Mouse (Mus musculus): Measurements from ENCODE around the gene Safb. TPM values are rescaled to one million over a fixed set of nuclear protein-coding genes. Genes with fewer than 3 reads are reported as not detected.
A peak's percentile ranks its signal among the peaks of the same experiment; 100 is the strongest.

Safb gene
- polyA plus RNA-seq, 2 experiments = 22.1 to 47.3 TPM

DNA sequence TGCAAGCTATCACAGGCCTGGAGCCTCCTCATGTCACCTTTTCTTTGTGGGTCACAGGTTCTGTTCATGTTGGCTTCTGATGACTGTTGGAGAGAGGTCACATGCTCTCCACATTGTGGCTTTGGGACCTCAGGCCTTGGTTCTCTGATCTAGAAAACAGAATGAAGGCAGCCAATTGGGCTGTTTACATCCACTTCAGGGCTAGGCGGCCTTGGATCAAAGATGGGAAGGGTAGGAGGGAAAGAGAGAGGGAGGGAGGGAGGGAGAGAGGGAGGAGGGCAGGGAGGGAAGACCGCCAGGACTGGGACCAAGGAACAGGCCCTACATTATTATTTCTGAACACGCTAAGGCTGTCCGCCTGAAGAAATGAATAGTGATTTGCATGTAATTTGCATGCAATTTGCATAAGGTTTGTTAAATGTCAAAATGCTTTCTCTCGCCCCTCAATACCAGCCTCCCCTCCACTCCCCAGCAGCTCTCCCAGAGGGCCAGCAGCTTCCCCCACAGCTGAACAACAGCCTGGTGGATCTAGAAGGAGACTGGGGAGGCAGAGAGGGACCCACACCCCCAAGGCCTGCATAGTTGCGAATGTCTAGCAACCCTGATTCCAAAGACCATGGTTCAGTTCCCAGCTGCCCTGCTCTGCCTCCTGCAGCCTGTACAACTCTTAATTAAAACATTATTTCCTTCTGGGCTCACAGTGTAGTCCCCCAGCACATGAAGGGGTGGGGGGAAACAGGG, 32.6 kb upstream of the Safb start:
- no peaks in the 10 kb centered on the region for H3K4me1 ChIP-seq (replicated peaks; ENCODE audit: control insufficient read depth in 2 of 2, insufficient read depth in 2 of 2, low read length in 1 of 2)
- H3K27ac ChIP-seq = no peak overlapping the region
- no peaks in the 10 kb centered on the region for H3K27me3 ChIP-seq (ENCODE audit: control insufficient read depth, insufficient read depth, low read length)
- H3K9me3 ChIP-seq (ENCODE audit: control insufficient read depth, low read length) = no peaks in the 10 kb centered on the region
- H3K4me3 ChIP-seq (ENCODE audit: insufficient read depth in 1 of 2, low read depth in 2 of 2, low read length in 2 of 2) = no peak overlapping the region
- DNase-seq (ENCODE audit: low read depth in 3 of 3, low spot score in 3 of 3) (no peak), ATAC-seq (ENCODE audit: insufficient read depth) (no peak)
- no peak for TF ChIP-seq CTCF (IDR thresholded peaks at IDR 0.05; ENCODE audit: low read depth)
- no peak for TF ChIP-seq EP300 (IDR thresholded peaks at IDR 0.05; ENCODE audit: low read depth)
- no peak overlapping the region for H3K4me2 ChIP-seq (ENCODE audit: low read depth)
- H3K9ac ChIP-seq (replicated peaks) = no peak overlapping the region
- H3K36me3 ChIP-seq (replicated peaks; ENCODE audit: control insufficient read depth, insufficient read depth, low read depth) = no peaks in the 10 kb centered on the region
- 70% methylated on average over 6 of the region's 6 CpGs for WGBS (ENCODE audit: insufficient replicate concordance)

GRCm38 (mm10) chr17:56552781-56553363, 31.8 kb upstream of the Safb start:
- 0 out of 2 replicates have a peak, but pooled peaks have one; percentile 46 for ATAC-seq (ENCODE audit: insufficient read depth)
- no peaks in the 10 kb centered on the region for H3K36me3 ChIP-seq (replicated peaks; ENCODE audit: control insufficient read depth, insufficient read depth, low read depth)

GRCm38 (mm10) chr17:56554122-56554551, 30.5 kb upstream of the Safb start, which contains the start of gene Gm20219:
Gene Gm20219 (minus strand): TSS chr17:56554387.
- H3K4me2 ChIP-seq (ENCODE audit: low read depth) = no peak within 1 kb of the TSS
- no peaks in the 10 kb centered on the region for H3K4me1 ChIP-seq (replicated peaks; ENCODE audit: control insufficient read depth in 2 of 2, insufficient read depth in 2 of 2, low read length in 1 of 2)
- no peaks in the 10 kb centered on the region for H3K9me3 ChIP-seq (ENCODE audit: control insufficient read depth, low read length)
- H3K4me3 ChIP-seq (ENCODE audit: insufficient read depth in 1 of 2, low read depth in 2 of 2, low read length in 2 of 2) = no peak within 1 kb of the TSS
- ATAC-seq (ENCODE audit: insufficient read depth) (no peak), DNase-seq (ENCODE audit: low read depth in 3 of 3, low spot score in 3 of 3) (no peak)
- 67% methylated on average over 20 of the region's 20 CpGs for WGBS (ENCODE audit: insufficient replicate concordance)
- no peak within 1 kb of the TSS for H3K9ac ChIP-seq (replicated peaks)
- TF ChIP-seq EP300 (IDR thresholded peaks at IDR 0.05; ENCODE audit: low read depth) = no peak
- no peak for TF ChIP-seq CTCF (IDR thresholded peaks at IDR 0.05; ENCODE audit: low read depth)
- H3K36me3 ChIP-seq (replicated peaks; ENCODE audit: control insufficient read depth, insufficient read depth, low read depth) = no peaks in the 10 kb centered on the region
- H3K27ac ChIP-seq = no peak within 1 kb of the TSS
- H3K27me3 ChIP-seq (ENCODE audit: control insufficient read depth, insufficient read depth, low read length) = no peaks in the 10 kb centered on the region

More at GRCm38 (mm10) chr17:56552781-56553363, 31.8 kb upstream of the Safb start:
- Histone ChIP-seq H3K9me3 (ENCODE audit: control insufficient read depth, low read length) (no peaks in the 10 kb centered on the region), H3K27me3 (ENCODE audit: control insufficient read depth, insufficient read depth, low read length) (no peaks in the 10 kb centered on the region), H3K4me2 (ENCODE audit: low read depth) (no peak overlapping the region), H3K4me1 (replicated peaks; ENCODE audit: control insufficient read depth in 2 of 2, insufficient read depth in 2 of 2, low read length in 1 of 2) (no peaks in the 10 kb centered on the region), H3K9ac (replicated peaks) (no peak overlapping the region), H3K4me3 (ENCODE audit: insufficient read depth in 1 of 2, low read depth in 2 of 2, low read length in 2 of 2) (no peak overlapping the region), H3K27ac (no peak overlapping the region)
- 50% methylated on average over 5 of the region's 5 CpGs for WGBS (ENCODE audit: insufficient replicate concordance)
- no peak for TF ChIP-seq EP300 (IDR thresholded peaks at IDR 0.05; ENCODE audit: low read depth)
- peak; percentile 100 for TF ChIP-seq CTCF (IDR thresholded peaks at IDR 0.05; ENCODE audit: low read depth)
- DNase-seq (ENCODE audit: low read depth in 3 of 3, low spot score in 3 of 3) = peak; percentile 42 to 53 (median 47)

GRCm38 (mm10) chr17:56558448-56558847, 26.2 kb upstream of the Safb start:
- H3K27ac ChIP-seq = no peak overlapping the region
- no peak overlapping the region for H3K4me2 ChIP-seq (ENCODE audit: low read depth)
- peak; percentile 92 for TF ChIP-seq CTCF (IDR thresholded peaks at IDR 0.05; ENCODE audit: low read depth)
- TF ChIP-seq EP300 (IDR thresholded peaks at IDR 0.05; ENCODE audit: low read depth) = no peak
- H3K36me3 ChIP-seq (replicated peaks; ENCODE audit: control insufficient read depth, insufficient read depth, low read depth) = peaks cover 28% of the 10 kb centered on the region
- 10% methylated on average over 3 of the region's 3 CpGs for WGBS (ENCODE audit: insufficient replicate concordance)
- H3K27me3 ChIP-seq (ENCODE audit: control insufficient read depth, insufficient read depth, low read length) = no peaks in the 10 kb centered on the region
- peak; percentile 40; the same call in 1 of the 2 replicates for ATAC-seq (ENCODE audit: insufficient read depth)
- H3K9me3 ChIP-seq (ENCODE audit: control insufficient read depth, low read length) = no peaks in the 10 kb centered on the region
- H3K4me1 ChIP-seq (replicated peaks; ENCODE audit: control insufficient read depth in 2 of 2, insufficient read depth in 2 of 2, low read length in 1 of 2) = no peaks in the 10 kb centered on the region
- peak in 2 of 3 experiments; percentile 27 to 37 for DNase-seq (ENCODE audit: low read depth in 3 of 3, low spot score in 3 of 3)
- H3K9ac ChIP-seq (replicated peaks) = no peak overlapping the region
- no peak overlapping the region for H3K4me3 ChIP-seq (ENCODE audit: insufficient read depth in 1 of 2, low read depth in 2 of 2, low read length in 2 of 2)

DNA sequence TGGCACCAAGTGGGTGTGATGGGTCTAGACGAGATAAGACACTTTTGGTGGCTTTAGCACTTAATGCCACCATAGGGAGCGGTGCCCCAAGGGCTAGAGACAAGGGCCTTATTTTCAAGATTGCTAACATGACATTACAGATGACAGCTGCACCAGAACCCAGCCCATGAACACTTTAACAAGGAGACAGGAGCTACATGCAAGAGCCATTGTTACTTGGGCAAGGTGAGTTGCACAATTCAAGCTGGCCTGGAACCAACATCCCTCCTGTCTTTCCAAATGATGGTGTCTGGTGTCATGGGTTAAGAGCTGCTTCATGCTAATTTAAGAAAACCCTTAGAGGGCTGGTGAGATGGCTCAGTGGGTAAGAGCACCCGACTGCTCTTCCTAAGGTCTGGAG, 25.2 kb upstream of the Safb start:
- H3K36me3 ChIP-seq (replicated peaks; ENCODE audit: control insufficient read depth, insufficient read depth, low read depth) = peaks cover 37% of the 10 kb centered on the region
- no peaks in the 10 kb centered on the region for H3K4me1 ChIP-seq (replicated peaks; ENCODE audit: control insufficient read depth in 2 of 2, insufficient read depth in 2 of 2, low read length in 1 of 2)
- no peaks in the 10 kb centered on the region for H3K27me3 ChIP-seq (ENCODE audit: control insufficient read depth, insufficient read depth, low read length)
- H3K4me2 ChIP-seq (ENCODE audit: low read depth) = no peak overlapping the region
- H3K4me3 ChIP-seq (ENCODE audit: insufficient read depth in 1 of 2, low read depth in 2 of 2, low read length in 2 of 2) = no peak overlapping the region
- no peak for TF ChIP-seq CTCF (IDR thresholded peaks at IDR 0.05; ENCODE audit: low read depth)
- TF ChIP-seq EP300 (IDR thresholded peaks at IDR 0.05; ENCODE audit: low read depth) = no peak
- 55% methylated on average over 3 of the region's 3 CpGs for WGBS (ENCODE audit: insufficient replicate concordance)
- no peak overlapping the region for H3K9ac ChIP-seq (replicated peaks)
- ATAC-seq (ENCODE audit: insufficient read depth) (no peak), DNase-seq (ENCODE audit: low read depth in 3 of 3, low spot score in 3 of 3) (no peak)
- H3K27ac ChIP-seq = no peak overlapping the region
- no peaks in the 10 kb centered on the region for H3K9me3 ChIP-seq (ENCODE audit: control insufficient read depth, low read length)

All from liver, embryonic 14.5 days (tissue).